Mouse (Mus musculus) lung, postnatal 0 days (tissue): ENCODE results near the gene Nsd2. TPM values are rescaled to one million over a fixed set of nuclear protein-coding genes. Genes with fewer than 3 reads are reported as not detected.

Source experiments
- ATAC-seq: fragments of 200-750 bp; cut with Nextera tagmentation; 2 replicates; pipeline ENCODE4 v1.8.0; 2017; ENCODE audit warnings: moderate library complexity
- DNase-seq: peaks from one replicate; pipeline ENCODE4 v3.0.0-alpha.2; 2016; ENCODE audit warnings: low spot score
- H3K27ac ChIP-seq: fragments of 300-500 bp; sonication (generic); 2 replicates; pipeline ENCODE4 v1.5.1; 2014; ENCODE audit warnings: antibody characterized with exemption, mild to moderate bottlenecking, low read length, mixed read lengths
- H3K27me3 ChIP-seq: fragments of 300-500 bp; sonication (generic); replicated peaks from 2 replicates; pipeline ENCODE4 v1.6.1; 2014; ENCODE audit warnings: low read length, mixed read lengths; ENCODE audit not compliant: insufficient read depth
- H3K36me3 ChIP-seq: fragments of 300-500 bp; sonication (generic); 2 replicates; pipeline ENCODE4 v1.6.1; 2014; ENCODE audit warnings: low read length, mixed read lengths; ENCODE audit not compliant: insufficient read depth
- H3K4me1 ChIP-seq: fragments of 300-500 bp; sonication (generic); 2 replicates; pipeline ENCODE4 v1.6.1; 2014; ENCODE audit warnings: antibody characterized with exemption, low read depth, low read length, mixed read lengths; ENCODE audit not compliant: insufficient read depth
- H3K4me2 ChIP-seq: fragments of 300-500 bp; sonication (generic); replicated peaks from 2 replicates; pipeline ENCODE4 v1.6.1; 2014; ENCODE audit warnings: low read depth, mild to moderate bottlenecking, low read length, moderate library complexity, mixed read lengths
- H3K4me3 ChIP-seq: fragments of 300-500 bp; sonication (generic); 2 replicates; pipeline ENCODE4 v1.5.1; 2014; ENCODE audit warnings: low read depth, low read length
- H3K9ac ChIP-seq: fragments of 300-500 bp; sonication (generic); replicated peaks from 2 replicates; pipeline ENCODE4 v1.6.1; 2014; ENCODE audit warnings: low read depth, mild to moderate bottlenecking
- H3K9me3 ChIP-seq: fragments of 300-500 bp; sonication (generic); 2 replicates; pipeline ENCODE4 v1.6.1; 2016; ENCODE audit warnings: low read length, mixed read lengths
- CTCF ChIP-seq: IDR thresholded peaks from 2 replicates; pipeline ENCODE4 v1.5.1; 2016; ENCODE audit warnings: antibody characterized with exemption, mild to moderate bottlenecking
- EP300 ChIP-seq: IDR thresholded peaks from 2 replicates; pipeline ENCODE4 v1.6.1; 2016; ENCODE audit warnings: antibody characterized with exemption, mild to moderate bottlenecking, control low read depth
- WGBS: fragments of 180-500 bp; shearing (Covaris S2); extraction: QIAGEN DNeasy Blood & Tissue Kit; methylation state at CpG from one replicate; pipeline ENCODE4 v1.1.7; 2014; 5-methylcytosine and 5-hydroxymethylcytosine counted together
- polyA plus RNA-seq: library from polyadenylated mRNA; unstranded; fragments of >200 nt; fragmentation: Nextera tagmentation; extraction: Ambion mirVana; gene quantifications from 2 replicates; pipeline ENCODE4 v1.2.1, GENCODE M21; 2015

Nsd2 gene
- polyA plus RNA-seq, 1 experiment from 2014 or later: 13.5 TPM

DNA sequence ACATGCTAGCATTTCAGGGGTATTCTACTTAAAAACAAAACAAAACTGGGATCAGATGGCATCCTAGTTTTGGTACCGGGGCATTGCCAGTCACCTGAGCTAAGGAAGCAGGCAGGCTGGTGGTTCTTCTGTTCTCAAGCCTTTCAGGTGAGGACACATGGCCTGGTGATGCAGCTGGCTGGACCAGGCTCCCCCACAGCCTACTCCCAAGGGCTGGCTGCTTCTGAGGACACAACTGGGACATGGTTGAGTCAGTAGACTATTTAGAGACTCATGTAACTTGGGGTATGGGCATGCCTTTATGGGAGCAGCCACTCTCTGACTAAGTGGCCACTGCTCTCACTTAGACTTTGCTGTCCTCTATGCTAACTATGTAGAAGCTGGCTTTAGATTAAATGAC lies 54.9 kb downstream of the Nsd2 start:
- no peaks in the 10 kb centered on the region for H3K9me3 ChIP-seq
- ATAC-seq (no peak), DNase-seq (no peak)
- peaks cover 12% of the 10 kb centered on the region; the same call in 1 of the 2 replicates for H3K36me3 ChIP-seq
- WGBS: 96% methylated on average over 1 of the region's 1 CpGs
- H3K27me3 ChIP-seq: no peaks in the 10 kb centered on the region
- H3K27ac ChIP-seq: no peak overlapping the region
- no peaks in the 10 kb centered on the region for H3K4me1 ChIP-seq
- H3K9ac ChIP-seq: no peak overlapping the region
- no peak overlapping the region for H3K4me2 ChIP-seq
- no peak overlapping the region for H3K4me3 ChIP-seq
- TF ChIP-seq EP300 (no peak), CTCF (no peak)

DNA sequence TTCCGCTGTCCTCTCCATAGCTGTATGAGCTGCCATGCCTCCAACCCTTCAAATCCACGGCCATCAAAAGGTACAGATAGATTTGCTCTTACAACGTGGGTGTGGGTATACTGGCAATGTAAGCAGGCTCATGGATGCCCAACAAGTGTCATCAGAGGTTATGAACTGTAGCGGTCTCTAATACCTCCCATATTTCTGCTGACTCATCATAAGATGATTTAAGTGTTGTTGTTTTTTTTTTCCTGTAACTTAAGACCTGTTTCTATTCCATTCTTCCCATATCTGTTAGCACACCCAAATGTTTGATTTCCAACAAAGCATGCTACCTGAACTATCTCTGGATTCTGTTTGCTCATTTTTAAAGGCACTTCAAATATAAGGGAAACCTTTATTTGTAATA lies 60.6 kb downstream of the Nsd2 start:
- H3K27ac ChIP-seq: no peak overlapping the region
- no peak overlapping the region for H3K9ac ChIP-seq
- peaks cover 35% of the 10 kb centered on the region for H3K36me3 ChIP-seq
- no peak overlapping the region for H3K4me2 ChIP-seq
- ATAC-seq: no peak
- no peak overlapping the region for H3K4me3 ChIP-seq
- no peak for DNase-seq
- H3K27me3 ChIP-seq: no peaks in the 10 kb centered on the region
- H3K4me1 ChIP-seq: no peaks in the 10 kb centered on the region
- 92% methylated on average over 4 of the region's 4 CpGs for WGBS
- TF ChIP-seq CTCF (no peak), EP300 (no peak)
- no peaks in the 10 kb centered on the region for H3K9me3 ChIP-seq

DNA sequence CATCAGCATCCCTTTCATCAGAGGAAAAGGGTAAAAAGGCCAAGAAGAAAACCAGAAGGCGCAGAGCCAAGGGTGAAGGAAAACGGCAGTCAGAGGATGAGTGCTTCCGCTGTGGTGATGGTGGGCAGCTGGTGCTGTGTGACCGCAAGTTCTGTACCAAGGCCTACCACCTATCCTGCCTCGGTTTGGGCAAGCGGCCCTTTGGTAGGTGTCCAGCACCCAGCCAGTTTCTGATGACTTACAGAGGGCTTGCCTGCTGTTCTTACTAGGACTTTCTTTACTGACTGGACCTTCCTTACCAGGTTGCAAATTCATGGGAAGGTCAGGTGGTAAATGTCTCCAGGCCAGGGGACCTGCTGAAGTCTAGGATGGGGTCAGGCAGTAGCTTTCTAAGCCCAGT lies 72.9 kb downstream of the Nsd2 start:
- no peaks in the 10 kb centered on the region for H3K27me3 ChIP-seq
- H3K27ac ChIP-seq: no peak overlapping the region
- H3K36me3 ChIP-seq: peaks cover 41% of the 10 kb centered on the region
- no peak overlapping the region for H3K4me3 ChIP-seq
- DNase-seq (no peak), ATAC-seq (no peak)
- H3K4me1 ChIP-seq: no peaks in the 10 kb centered on the region
- no peak overlapping the region for H3K4me2 ChIP-seq
- TF ChIP-seq EP300: no peak
- TF ChIP-seq CTCF: no peak
- H3K9ac ChIP-seq: no peak overlapping the region
- H3K9me3 ChIP-seq: no peaks in the 10 kb centered on the region
- 92% methylated on average over 6 of the region's 6 CpGs for WGBS

DNA sequence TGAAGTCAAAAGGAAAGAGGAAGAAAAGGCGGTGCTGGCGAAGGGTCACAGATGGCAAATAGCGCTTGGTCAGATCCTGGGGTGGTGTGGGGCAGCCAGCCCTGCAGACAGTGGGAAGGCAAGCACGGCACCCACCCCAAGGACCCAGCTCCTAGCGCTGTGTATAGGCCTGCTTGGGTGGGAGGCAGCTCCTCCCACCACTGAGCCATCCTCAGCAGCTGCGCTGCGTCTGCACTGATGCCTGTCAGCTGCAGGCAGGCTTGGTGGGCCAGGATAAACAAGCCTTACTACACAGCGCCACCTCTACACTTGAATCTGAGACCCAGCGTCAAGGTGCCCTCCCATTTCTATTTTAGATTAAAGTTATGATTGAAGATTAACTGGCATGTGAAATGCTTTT lies 74.6 kb downstream of the Nsd2 start:
- no peaks in the 10 kb centered on the region for H3K9me3 ChIP-seq
- no peak overlapping the region for H3K4me3 ChIP-seq
- 80% methylated on average over 9 of the region's 9 CpGs for WGBS
- peaks cover 56% of the 10 kb centered on the region for H3K36me3 ChIP-seq
- DNase-seq: no peak
- no peak for ATAC-seq
- no peak overlapping the region for H3K9ac ChIP-seq
- no peaks in the 10 kb centered on the region for H3K27me3 ChIP-seq
- no peaks in the 10 kb centered on the region for H3K4me1 ChIP-seq
- H3K4me2 ChIP-seq: no peak overlapping the region
- H3K27ac ChIP-seq: no peak overlapping the region
- TF ChIP-seq EP300: no peak
- no peak for TF ChIP-seq CTCF

DNA sequence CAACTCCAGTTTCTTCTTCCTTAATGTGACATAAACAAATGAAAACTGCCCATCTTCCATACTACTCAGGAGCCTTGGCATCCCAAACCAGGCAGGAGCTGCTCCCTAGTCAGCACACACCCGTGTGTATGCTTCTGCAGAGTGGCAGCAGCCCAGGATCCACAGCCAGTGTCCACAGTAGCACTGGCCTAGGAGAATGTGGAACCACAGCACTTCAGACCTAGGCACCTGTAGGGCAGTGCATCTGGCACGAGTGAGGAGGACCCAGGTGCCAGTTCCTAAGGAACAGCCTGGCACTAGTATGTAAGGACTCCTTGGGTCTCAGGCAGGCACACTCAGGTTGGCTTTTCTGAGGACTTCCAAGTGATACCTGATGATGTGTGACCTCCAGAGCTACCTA lies 76.6 kb downstream of the Nsd2 start:
- Histone ChIP-seq H3K27me3 (no peaks in the 10 kb centered on the region), H3K4me2 (no peak overlapping the region), H3K9ac (no peak overlapping the region), H3K36me3 (peaks cover 70% of the 10 kb centered on the region), H3K27ac (no peak overlapping the region), H3K9me3 (no peaks in the 10 kb centered on the region), H3K4me3 (no peak overlapping the region), H3K4me1 (no peaks in the 10 kb centered on the region)
- ATAC-seq: no peak
- WGBS: 90% methylated on average over 2 of the region's 2 CpGs
- DNase-seq: no peak
- TF ChIP-seq CTCF (no peak), EP300 (no peak)

DNA sequence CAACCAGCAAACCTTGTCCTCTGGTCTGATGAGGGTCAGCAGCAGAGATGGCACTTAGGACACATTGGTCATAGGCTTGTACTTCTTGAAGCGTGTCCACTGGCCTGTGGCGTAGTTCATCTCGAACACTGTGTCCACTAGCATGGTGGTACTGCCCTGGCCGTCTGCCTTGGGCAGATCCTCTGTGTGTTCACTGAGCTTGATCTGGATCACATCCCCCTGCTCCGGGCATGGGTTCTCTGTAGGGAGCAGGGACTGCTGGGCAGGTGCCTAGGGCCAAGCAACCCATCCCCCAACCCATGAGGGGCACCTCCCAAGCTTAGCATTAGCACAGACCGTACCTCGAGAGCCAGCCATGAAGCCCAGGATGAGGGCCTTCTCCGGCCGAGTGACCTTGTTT lies 78.1 kb downstream of the Nsd2 start:
- H3K9ac ChIP-seq: no peak overlapping the region
- WGBS: 86% methylated on average over 9 of the region's 9 CpGs
- H3K4me3 ChIP-seq: no peak overlapping the region
- ATAC-seq: no peak
- no peak for DNase-seq
- H3K36me3 ChIP-seq: peaks cover 71% of the 10 kb centered on the region
- no peaks in the 10 kb centered on the region for H3K27me3 ChIP-seq
- H3K9me3 ChIP-seq: no peaks in the 10 kb centered on the region
- H3K27ac ChIP-seq: no peak overlapping the region
- no peak overlapping the region for H3K4me2 ChIP-seq
- TF ChIP-seq EP300: no peak
- TF ChIP-seq CTCF: no peak
- H3K4me1 ChIP-seq: no peaks in the 10 kb centered on the region

DNA sequence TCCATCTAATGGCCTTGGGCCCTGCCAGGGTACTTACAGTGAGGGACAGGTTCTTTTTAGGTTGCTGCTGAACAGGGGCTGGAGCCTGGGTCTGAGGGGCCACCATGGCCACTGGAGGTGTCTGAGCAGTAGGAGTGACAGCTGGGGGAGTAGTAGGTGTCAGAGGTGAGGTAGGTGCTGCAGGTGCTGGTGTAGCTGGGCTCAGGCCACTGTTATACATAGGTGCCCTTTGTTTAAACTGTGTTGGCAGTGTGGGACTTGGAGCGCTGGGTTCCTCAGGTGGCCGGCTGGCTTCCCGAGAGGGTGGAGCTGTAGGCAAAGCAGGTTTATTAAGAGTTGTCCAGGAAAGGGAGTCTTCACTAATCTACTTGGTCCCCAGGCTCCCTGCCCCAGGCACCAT lies 78.7 kb downstream of the Nsd2 start:
- Histone ChIP-seq H3K9ac (no peak overlapping the region), H3K9me3 (no peaks in the 10 kb centered on the region), H3K4me2 (no peak overlapping the region), H3K27ac (no peak overlapping the region), H3K36me3 (peaks cover 69% of the 10 kb centered on the region), H3K27me3 (no peaks in the 10 kb centered on the region), H3K4me1 (no peaks in the 10 kb centered on the region), H3K4me3 (no peak overlapping the region)
- TF ChIP-seq EP300 (no peak), CTCF (no peak)
- no peak for DNase-seq
- WGBS: 92% methylated on average over 3 of the region's 3 CpGs
- ATAC-seq: no peak
